Mouse (Mus musculus) megakaryocyte, embryonic 14.5 days (primary cell): ENCODE data around the gene Pappa. TPM values are rescaled to one million over a fixed set of nuclear protein-coding genes. Genes with fewer than 3 reads are reported as not detected.

Source experiments
- H3K27me3 ChIP-seq: replicated peaks from 2 replicates; pipeline ENCODE3; 2012; ENCODE audit warnings: inconsistent platforms
- H3K36me3 ChIP-seq: replicated peaks from 2 replicates; pipeline ENCODE3; 2012; ENCODE audit warnings: low read length, inconsistent platforms, mixed read lengths
- H3K4me1 ChIP-seq: 2 replicates; pipeline ENCODE4 v1.6.1; 2012; ENCODE audit warnings: inconsistent platforms
- H3K4me3 ChIP-seq: replicated peaks from 2 replicates; pipeline ENCODE3; 2012; ENCODE audit warnings: moderate library complexity, mild to moderate bottlenecking, inconsistent platforms
- H3K9me3 ChIP-seq: 2 replicates; pipeline ENCODE4 v1.6.1; 2012; ENCODE audit warnings: inconsistent platforms
- FLI1 ChIP-seq: IDR thresholded peaks from 2 replicates; pipeline ENCODE4 v1.6.1; 2012; ENCODE audit warnings: low read length, inconsistent platforms, mixed read lengths
- GATA1 ChIP-seq: IDR thresholded peaks from 3 replicates; pipeline ENCODE4 v1.6.1; 2012; ENCODE audit warnings: mixed read lengths, low read length, inconsistent platforms, borderline replicate concordance
- polyA plus RNA-seq: library from polyadenylated mRNA; stranded (reverse); fragments of >175 nt; gene quantifications from 2 replicates; pipeline ENCODE4 v1.2.3, GENCODE M21; 2012; ENCODE audit warnings: low replicate concordance; ENCODE audit not compliant: insufficient read depth

The Pappa gene
- polyA plus RNA-seq, 1 experiment: not detected

DNA sequence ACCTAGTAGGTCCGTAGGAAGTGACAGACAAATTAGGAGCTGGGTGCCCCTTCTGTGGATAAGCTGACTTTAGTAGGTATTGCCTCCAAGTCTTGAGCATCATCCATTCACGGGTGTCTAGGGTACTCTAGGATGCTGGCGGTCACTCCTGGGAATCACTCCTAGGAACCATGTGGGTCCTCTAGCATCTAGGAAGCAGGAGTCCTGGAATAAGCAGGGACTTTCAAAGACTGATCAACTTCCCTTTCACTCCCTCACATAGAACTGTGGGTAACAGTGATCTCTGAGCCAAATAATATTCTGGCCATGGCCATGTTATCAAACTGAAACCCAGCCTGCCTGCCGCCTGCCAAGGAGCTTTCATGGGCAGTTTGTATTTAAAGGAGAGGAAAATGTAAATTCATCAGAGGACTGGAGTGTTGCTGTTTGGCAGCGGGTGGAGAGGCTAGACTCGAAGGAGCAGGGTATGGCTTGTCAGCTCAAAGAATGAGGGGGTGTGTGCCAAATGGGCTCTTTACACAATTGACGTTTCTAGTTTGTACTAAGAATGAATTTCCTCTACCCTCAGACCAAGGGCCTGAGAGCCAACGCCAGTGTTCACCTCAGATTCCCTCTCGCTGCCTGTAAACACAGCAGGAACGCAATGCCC, 194.0 kb downstream of the Pappa start:
- Histone ChIP-seq H3K4me3 (no peak overlapping the region), H3K27me3 (no peaks in the 10 kb centered on the region), H3K4me1 (no peaks in the 10 kb centered on the region), H3K9me3 (peaks cover 21% of the 10 kb centered on the region), H3K36me3 (no peaks in the 10 kb centered on the region)
- TF ChIP-seq FLI1 (no peak), GATA1 (no peak)

DNA sequence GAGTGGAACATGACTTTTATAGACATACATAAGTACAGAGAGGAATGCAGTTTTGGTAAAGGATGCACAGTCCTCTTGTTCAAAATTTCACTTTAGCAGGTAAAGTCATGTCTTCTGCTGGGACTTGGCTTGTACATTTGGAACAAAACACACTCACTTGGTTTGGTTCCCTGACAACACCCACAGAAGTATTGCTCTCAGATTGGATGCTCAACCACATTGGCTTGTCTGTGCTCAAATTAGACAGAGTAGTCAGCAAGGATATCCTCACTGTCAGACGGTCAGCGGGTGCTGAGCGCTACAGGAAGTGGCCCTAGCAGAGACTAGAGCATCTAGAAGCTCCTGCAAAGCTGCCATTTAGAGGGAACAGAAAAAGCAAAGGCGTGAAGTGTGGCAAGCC, 197.4 kb downstream of the Pappa start:
- Histone ChIP-seq H3K4me1 (no peaks in the 10 kb centered on the region), H3K27me3 (no peaks in the 10 kb centered on the region), H3K4me3 (no peak overlapping the region), H3K9me3 (peaks cover 18% of the 10 kb centered on the region), H3K36me3 (no peaks in the 10 kb centered on the region)
- TF ChIP-seq FLI1 (no peak), GATA1 (no peak)

- no peak overlapping the region for H3K4me3 ChIP-seq
- H3K27me3 ChIP-seq: no peaks in the 10 kb centered on the region
- no peaks in the 10 kb centered on the region for H3K36me3 ChIP-seq
- H3K9me3 ChIP-seq: peaks cover 21% of the 10 kb centered on the region
- H3K4me1 ChIP-seq: no peaks in the 10 kb centered on the region
- no peak for TF ChIP-seq FLI1
- TF ChIP-seq GATA1: no peak
Observed at GRCm38 (mm10) chr4:65321959-65322358, 198.0 kb downstream of the Pappa start.

- Histone ChIP-seq H3K36me3 (no peaks in the 10 kb centered on the region), H3K4me3 (no peak overlapping the region), H3K4me1 (no peaks in the 10 kb centered on the region), H3K27me3 (no peaks in the 10 kb centered on the region), H3K9me3 (peaks cover 13% of the 10 kb centered on the region)
- TF ChIP-seq GATA1 (no peak), FLI1 (no peak)
Observed at GRCm38 (mm10) chr4:65325816-65326215, 201.8 kb downstream of the Pappa start.

- no peaks in the 10 kb centered on the region for H3K36me3 ChIP-seq
- H3K27me3 ChIP-seq: no peaks in the 10 kb centered on the region
- no peak overlapping the region for H3K4me3 ChIP-seq
- H3K4me1 ChIP-seq: no peaks in the 10 kb centered on the region
- TF ChIP-seq FLI1 (no peak), GATA1 (no peak)
- peaks cover 4% of the 10 kb centered on the region; the same call in 1 of the 2 replicates for H3K9me3 ChIP-seq
Observed at GRCm38 (mm10) chr4:65328486-65329308, 204.7 kb downstream of the Pappa start.

DNA sequence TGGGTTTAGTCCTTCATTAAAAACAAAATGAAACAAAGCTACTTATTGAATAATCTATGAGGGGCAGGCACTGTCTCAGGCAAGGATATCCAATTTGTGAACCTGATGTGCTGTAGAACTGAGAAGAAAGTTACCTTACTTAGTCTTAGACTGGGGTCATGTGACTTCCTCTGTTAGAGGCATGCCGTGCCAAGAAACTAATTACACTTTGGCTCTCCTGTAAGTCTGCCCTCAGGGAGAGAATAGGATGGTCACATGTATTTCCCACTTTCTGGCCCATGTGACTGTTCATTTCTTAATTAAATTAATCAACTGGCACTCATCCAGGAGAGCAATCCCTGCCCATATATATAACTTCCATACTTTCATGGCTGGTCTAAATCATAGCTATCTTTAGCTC, 209.7 kb downstream of the Pappa start:
- no peaks in the 10 kb centered on the region for H3K4me1 ChIP-seq
- TF ChIP-seq GATA1: no peak
- no peak for TF ChIP-seq FLI1
- no peaks in the 10 kb centered on the region for H3K36me3 ChIP-seq
- no peaks in the 10 kb centered on the region for H3K9me3 ChIP-seq
- H3K27me3 ChIP-seq: no peaks in the 10 kb centered on the region
- H3K4me3 ChIP-seq: no peak overlapping the region

GRCm38 (mm10) chr4:65341766-65342165, 217.8 kb downstream of the Pappa start:
- no peaks in the 10 kb centered on the region for H3K36me3 ChIP-seq
- no peak for TF ChIP-seq GATA1
- no peak for TF ChIP-seq FLI1
- no peaks in the 10 kb centered on the region for H3K4me1 ChIP-seq
- no peak overlapping the region for H3K4me3 ChIP-seq
- no peaks in the 10 kb centered on the region for H3K27me3 ChIP-seq
- H3K9me3 ChIP-seq: no peaks in the 10 kb centered on the region

DNA sequence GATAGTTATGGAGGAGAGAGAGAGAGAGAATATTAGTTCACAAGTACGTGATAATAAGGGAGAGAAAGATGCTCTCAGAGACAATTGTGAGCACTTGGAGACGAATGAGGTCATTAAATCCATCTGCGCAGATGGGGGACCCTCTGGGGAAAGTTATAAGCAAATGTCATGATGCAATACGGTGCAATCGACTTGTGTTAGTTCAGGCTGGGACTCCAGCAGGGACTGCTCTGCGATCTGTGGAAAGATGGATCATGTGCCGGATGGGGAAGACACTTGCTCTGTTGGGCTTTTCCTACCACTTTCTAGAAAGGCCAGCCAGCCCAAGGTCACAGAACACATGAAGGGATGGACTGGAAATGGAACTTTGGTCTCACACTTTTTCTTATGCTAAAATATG, 226.5 kb downstream of the Pappa start:
- H3K9me3 ChIP-seq: peaks cover 4% of the 10 kb centered on the region; the same call in 1 of the 2 replicates
- H3K4me3 ChIP-seq: no peak overlapping the region
- TF ChIP-seq GATA1 (no peak), FLI1 (no peak)
- H3K27me3 ChIP-seq: no peaks in the 10 kb centered on the region
- H3K36me3 ChIP-seq: no peaks in the 10 kb centered on the region
- no peaks in the 10 kb centered on the region for H3K4me1 ChIP-seq

DNA sequence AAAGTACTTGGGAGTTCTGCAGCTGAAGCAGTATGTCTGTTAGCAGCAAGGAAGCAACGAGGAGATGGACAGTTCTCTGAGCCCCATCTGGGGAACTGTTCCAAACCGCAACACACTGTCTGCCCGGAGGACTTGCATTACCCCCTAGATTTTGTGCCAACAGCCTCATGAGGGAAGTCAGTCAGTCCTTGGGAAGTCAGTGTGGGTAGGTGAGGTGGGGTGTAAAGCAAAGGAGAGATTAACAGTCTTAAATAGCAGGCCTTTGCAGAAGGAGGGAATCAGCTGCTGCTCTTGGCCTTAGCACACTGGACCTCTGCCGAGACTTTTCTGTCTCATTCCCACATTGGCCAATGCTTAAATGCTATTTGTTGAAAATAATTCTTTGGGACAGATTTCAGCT, 230.6 kb downstream of the Pappa start:
- no peak overlapping the region for H3K4me3 ChIP-seq
- H3K4me1 ChIP-seq: no peaks in the 10 kb centered on the region
- H3K9me3 ChIP-seq: peaks cover 4% of the 10 kb centered on the region; the same call in 1 of the 2 replicates
- H3K36me3 ChIP-seq: no peaks in the 10 kb centered on the region
- H3K27me3 ChIP-seq: no peaks in the 10 kb centered on the region
- TF ChIP-seq FLI1 (no peak), GATA1 (no peak)

- Histone ChIP-seq H3K27me3 (no peaks in the 10 kb centered on the region), H3K4me1 (no peaks in the 10 kb centered on the region), H3K9me3 (no peaks in the 10 kb centered on the region), H3K4me3 (no peak overlapping the region), H3K36me3 (no peaks in the 10 kb centered on the region)
- TF ChIP-seq GATA1 (no peak), FLI1 (no peak)
Observed at GRCm38 (mm10) chr4:65367135-65367534, 243.2 kb downstream of the Pappa start.

- TF ChIP-seq FLI1 (no peak), GATA1 (no peak)
- Histone ChIP-seq H3K36me3 (no peaks in the 10 kb centered on the region), H3K9me3 (no peaks in the 10 kb centered on the region)
Observed at GRCm38 (mm10) chr4:65372731-65373130, 248.8 kb downstream of the Pappa start.

More at GRCm38 (mm10) chr4:65372731-65373130, 248.8 kb downstream of the Pappa start:
- Histone ChIP-seq H3K4me3 (no peak overlapping the region), H3K27me3 (no peaks in the 10 kb centered on the region), H3K4me1 (no peaks in the 10 kb centered on the region)
